Mouse (Mus musculus): ENCODE data around the gene Fibcd1. TPM values are rescaled to one million over a fixed set of nuclear protein-coding genes. Genes with fewer than 3 reads are reported as not detected.

Fibcd1 gene
- polyA plus RNA-seq, 1 experiment from 2014 or later, result 0.04 TPM

DNA sequence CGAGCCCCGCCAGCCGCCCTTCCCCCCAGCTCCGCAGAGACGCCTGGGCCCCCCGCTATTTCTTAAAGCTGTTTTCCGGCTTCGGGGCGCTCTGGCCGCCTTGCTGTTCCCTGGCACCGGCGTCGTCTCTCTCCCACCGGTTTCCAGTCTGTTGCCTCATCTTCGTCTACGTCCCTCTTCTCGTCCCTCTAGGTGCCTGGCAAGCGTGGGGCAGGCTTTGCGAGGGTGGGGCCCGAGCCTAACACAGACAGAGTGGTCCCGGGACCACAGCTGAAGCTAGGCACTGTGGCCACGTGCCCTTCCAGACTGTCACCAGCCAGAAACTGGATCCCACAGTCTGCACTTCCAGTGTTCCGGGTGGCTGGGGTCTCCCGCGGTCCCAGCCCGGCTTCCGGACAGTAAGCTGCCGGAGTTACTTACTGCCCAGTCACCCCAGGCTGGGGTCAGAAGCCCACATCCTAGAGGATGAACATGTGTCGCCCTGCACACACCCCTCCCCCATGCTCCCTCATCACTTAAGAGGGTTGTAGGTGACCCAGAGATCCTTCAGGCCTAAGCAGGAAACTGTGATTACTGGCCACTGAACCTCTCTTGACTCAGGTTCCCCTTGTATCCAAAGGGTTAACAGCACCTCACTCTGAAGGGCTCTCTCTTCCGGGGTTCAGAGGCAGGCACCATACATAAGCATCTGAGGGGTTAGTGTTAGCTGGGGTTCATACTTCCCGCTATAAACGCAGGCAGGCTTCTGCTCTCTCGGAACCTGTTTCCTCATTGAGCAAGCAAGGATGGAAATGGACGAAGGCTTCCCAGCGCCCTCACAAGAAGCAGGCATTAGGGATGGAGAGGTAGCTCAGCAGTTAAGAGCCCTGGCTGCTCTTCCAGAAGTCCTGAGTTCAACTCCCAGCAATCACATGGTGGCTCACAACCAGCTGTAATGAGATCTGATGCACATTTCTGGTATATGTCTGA is 1.2 kb upstream of the Fibcd1 start:
- 5% methylated on average over 35 of the region's 35 CpGs for WGBS (ENCODE audit: insufficient replicate concordance)
- Histone ChIP-seq H3K36me3 (ENCODE audit: control insufficient read depth, insufficient read depth) (no peaks in the 10 kb centered on the region), H3K9ac (ENCODE audit: low read depth, low read length) (no peak overlapping the region; the same call in 1 of the 2 replicates), H3K27ac (ENCODE audit: low read length) (no peak overlapping the region), H3K4me2 (ENCODE audit: low read depth, low read length) (peak overlapping the region; percentile 64), H3K4me3 (ENCODE audit: low read depth, low read length) (peak overlapping the region; percentile 48; the same call in 1 of the 2 replicates), H3K9me3 (replicated peaks; ENCODE audit: control insufficient read depth, low read length) (no peaks in the 10 kb centered on the region), H3K4me1 (ENCODE audit: control insufficient read depth, low read depth, low read length) (peaks cover 15% of the 10 kb centered on the region), H3K27me3 (ENCODE audit: control insufficient read depth, insufficient read depth, low read depth, low read length) (peaks cover 44% of the 10 kb centered on the region)
- ATAC-seq (ENCODE audit: low read depth), result no peak

DNA sequence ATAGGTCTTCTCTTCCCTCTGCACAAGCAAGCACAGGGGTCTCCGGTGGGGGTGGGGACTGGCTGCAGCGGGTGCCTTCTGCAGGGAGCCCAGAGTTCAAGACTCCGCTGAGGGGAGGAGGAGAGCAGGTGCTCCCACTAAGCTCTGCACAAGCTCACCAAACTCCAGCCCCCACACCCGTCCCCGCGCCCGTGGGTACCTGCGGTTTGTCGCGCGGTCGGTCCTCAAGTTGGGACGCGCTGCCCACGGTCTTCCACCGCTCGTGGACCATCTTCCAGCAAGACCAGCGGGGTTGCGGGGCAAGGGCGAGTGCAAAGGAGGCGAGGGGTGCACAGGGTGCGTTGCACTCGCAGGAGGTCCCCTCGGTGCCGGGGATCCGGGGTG is 301 bp downstream of the Fibcd1 start:
- H3K9ac ChIP-seq (ENCODE audit: low read depth, low read length), result no peak overlapping the region; the same call in 1 of the 2 replicates
- H3K4me3 ChIP-seq (ENCODE audit: low read depth, low read length), result peak overlapping the region; percentile 48
- peaks cover 8% of the 10 kb centered on the region for H3K4me1 ChIP-seq (ENCODE audit: control insufficient read depth, low read depth, low read length)
- no peak for ATAC-seq (ENCODE audit: low read depth)
- no peaks in the 10 kb centered on the region for H3K36me3 ChIP-seq (ENCODE audit: control insufficient read depth, insufficient read depth)
- WGBS (ENCODE audit: insufficient replicate concordance), result 3% methylated on average over 22 of the region's 26 CpGs
- H3K4me2 ChIP-seq (ENCODE audit: low read depth, low read length), result peak overlapping the region; percentile 64
- peaks cover 44% of the 10 kb centered on the region for H3K27me3 ChIP-seq (ENCODE audit: control insufficient read depth, insufficient read depth, low read depth, low read length)
- no peak overlapping the region for H3K27ac ChIP-seq (ENCODE audit: low read length)
- H3K9me3 ChIP-seq (replicated peaks; ENCODE audit: control insufficient read depth, low read length), result no peaks in the 10 kb centered on the region

DNA sequence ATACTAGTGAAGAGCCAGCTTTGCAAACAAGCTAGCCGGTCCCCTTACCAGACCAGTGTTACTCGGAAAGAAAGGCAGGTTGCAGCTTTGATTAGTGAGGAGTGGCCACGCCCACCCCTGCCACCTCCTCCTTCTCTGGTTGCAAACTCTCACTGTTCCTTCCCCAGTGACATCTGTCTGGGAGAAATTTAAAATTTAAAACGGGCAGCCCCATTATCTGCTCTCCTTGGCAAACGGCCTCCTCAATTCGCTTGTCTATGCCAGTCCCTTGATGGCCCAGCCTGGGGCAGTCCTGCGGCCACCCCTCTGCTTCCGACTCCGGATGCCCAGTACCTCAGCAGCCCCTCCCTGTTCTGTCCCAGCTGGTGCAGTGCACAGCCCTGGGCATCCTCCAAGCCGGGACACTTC is 1.1 kb downstream of the Fibcd1 start:
- WGBS (ENCODE audit: insufficient replicate concordance), result 9% methylated on average over 10 of the region's 10 CpGs
- no peak for ATAC-seq (ENCODE audit: low read depth)
- Histone ChIP-seq H3K36me3 (ENCODE audit: control insufficient read depth, insufficient read depth) (no peaks in the 10 kb centered on the region), H3K4me3 (ENCODE audit: low read depth, low read length) (no peak overlapping the region), H3K4me2 (ENCODE audit: low read depth, low read length) (no peak overlapping the region), H3K27ac (ENCODE audit: low read length) (no peak overlapping the region), H3K9ac (ENCODE audit: low read depth, low read length) (no peak overlapping the region), H3K4me1 (ENCODE audit: control insufficient read depth, low read depth, low read length) (peaks cover 8% of the 10 kb centered on the region), H3K9me3 (replicated peaks; ENCODE audit: control insufficient read depth, low read length) (no peaks in the 10 kb centered on the region), H3K27me3 (ENCODE audit: control insufficient read depth, insufficient read depth, low read depth, low read length) (peaks cover 44% of the 10 kb centered on the region)

DNA sequence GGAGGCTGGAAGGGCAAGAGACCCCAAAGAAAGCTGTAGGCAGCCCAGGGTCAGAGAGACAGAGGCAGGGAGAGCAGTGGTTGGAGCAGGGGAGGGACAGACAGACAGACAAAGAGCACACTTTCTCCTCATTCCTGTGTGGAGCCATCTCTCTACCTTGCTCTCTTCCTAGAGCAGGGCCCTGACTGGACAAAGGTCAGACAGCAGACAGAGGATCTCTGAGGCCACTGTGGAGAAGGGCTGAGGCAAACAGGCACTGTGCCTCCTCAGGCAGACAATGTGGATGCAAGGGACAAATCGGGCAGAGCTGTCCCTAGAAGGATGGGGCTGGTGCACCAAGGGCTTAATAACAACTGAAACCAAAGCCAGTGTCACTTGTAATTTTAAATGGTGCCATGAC is 6.9 kb downstream of the Fibcd1 start:
- no peak for ATAC-seq (ENCODE audit: low read depth)
- Histone ChIP-seq H3K36me3 (ENCODE audit: control insufficient read depth, insufficient read depth) (no peaks in the 10 kb centered on the region), H3K27me3 (ENCODE audit: control insufficient read depth, insufficient read depth, low read depth, low read length) (peaks cover 9% of the 10 kb centered on the region), H3K27ac (ENCODE audit: low read length) (no peak overlapping the region), H3K4me3 (ENCODE audit: low read depth, low read length) (no peak overlapping the region), H3K4me1 (ENCODE audit: control insufficient read depth, low read depth, low read length) (no peaks in the 10 kb centered on the region), H3K9ac (ENCODE audit: low read depth, low read length) (no peak overlapping the region), H3K4me2 (ENCODE audit: low read depth, low read length) (no peak overlapping the region), H3K9me3 (replicated peaks; ENCODE audit: control insufficient read depth, low read length) (no peaks in the 10 kb centered on the region)
- WGBS (ENCODE audit: insufficient replicate concordance), result 54% methylated on average over 1 of the region's 1 CpGs

DNA sequence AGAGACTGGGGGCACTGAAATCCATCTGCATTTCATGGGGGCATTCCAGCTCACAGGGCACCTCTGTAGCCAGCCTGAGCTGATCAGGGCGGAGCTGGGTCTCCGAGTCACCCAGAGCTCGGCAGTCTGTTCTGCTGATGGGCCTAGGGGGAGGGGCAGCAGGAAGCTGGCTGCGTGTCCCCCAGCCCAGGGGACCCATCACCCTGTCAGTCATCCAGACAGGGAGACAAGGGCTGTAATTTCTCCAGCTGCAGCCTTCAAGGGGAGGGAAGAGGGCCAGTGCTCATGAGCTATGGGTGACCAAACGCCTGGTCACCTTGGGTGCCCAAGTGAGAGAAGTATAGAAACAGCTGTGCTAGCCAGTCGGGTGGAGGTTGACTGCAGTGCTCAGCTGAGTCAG is 8.8 kb downstream of the Fibcd1 start:
- Histone ChIP-seq H3K4me1 (ENCODE audit: control insufficient read depth, low read depth, low read length) (no peaks in the 10 kb centered on the region), H3K9ac (ENCODE audit: low read depth, low read length) (no peak overlapping the region), H3K27me3 (ENCODE audit: control insufficient read depth, insufficient read depth, low read depth, low read length) (no peaks in the 10 kb centered on the region; the same call in 1 of the 2 replicates), H3K36me3 (ENCODE audit: control insufficient read depth, insufficient read depth) (no peaks in the 10 kb centered on the region), H3K4me2 (ENCODE audit: low read depth, low read length) (no peak overlapping the region), H3K27ac (ENCODE audit: low read length) (no peak overlapping the region), H3K9me3 (replicated peaks; ENCODE audit: control insufficient read depth, low read length) (no peaks in the 10 kb centered on the region), H3K4me3 (ENCODE audit: low read depth, low read length) (no peak overlapping the region)
- no peak for ATAC-seq (ENCODE audit: low read depth)
- WGBS (ENCODE audit: insufficient replicate concordance), result 24% methylated on average over 6 of the region's 6 CpGs

DNA sequence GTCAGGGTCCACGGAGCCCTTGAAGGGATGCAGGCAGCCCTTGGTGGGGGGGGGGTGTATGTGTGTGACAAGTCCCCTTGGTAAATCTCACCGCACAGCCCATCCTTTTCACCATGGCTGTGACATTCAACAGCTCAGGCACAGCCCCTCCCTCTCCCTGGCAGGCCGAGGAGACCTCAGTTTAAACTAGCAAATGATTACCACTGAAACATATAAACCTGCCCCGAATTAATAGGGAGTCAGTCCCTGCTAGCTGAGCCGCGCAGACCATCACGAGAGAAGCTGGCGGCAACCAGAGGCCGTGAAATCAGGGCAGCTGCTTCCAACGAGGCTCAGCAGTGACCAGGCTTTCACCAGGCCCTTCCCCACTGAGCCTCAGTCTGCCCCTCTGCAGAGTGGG is 9.7 kb downstream of the Fibcd1 start:
- Histone ChIP-seq H3K4me2 (ENCODE audit: low read depth, low read length) (no peak overlapping the region), H3K9ac (ENCODE audit: low read depth, low read length) (no peak overlapping the region), H3K4me3 (ENCODE audit: low read depth, low read length) (no peak overlapping the region), H3K9me3 (replicated peaks; ENCODE audit: control insufficient read depth, low read length) (no peaks in the 10 kb centered on the region), H3K4me1 (ENCODE audit: control insufficient read depth, low read depth, low read length) (no peaks in the 10 kb centered on the region), H3K36me3 (ENCODE audit: control insufficient read depth, insufficient read depth) (no peaks in the 10 kb centered on the region), H3K27ac (ENCODE audit: low read length) (no peak overlapping the region), H3K27me3 (ENCODE audit: control insufficient read depth, insufficient read depth, low read depth, low read length) (no peaks in the 10 kb centered on the region; the same call in 1 of the 2 replicates)
- ATAC-seq (ENCODE audit: low read depth), result no peak
- 59% methylated on average over 10 of the region's 10 CpGs for WGBS (ENCODE audit: insufficient replicate concordance)

DNA sequence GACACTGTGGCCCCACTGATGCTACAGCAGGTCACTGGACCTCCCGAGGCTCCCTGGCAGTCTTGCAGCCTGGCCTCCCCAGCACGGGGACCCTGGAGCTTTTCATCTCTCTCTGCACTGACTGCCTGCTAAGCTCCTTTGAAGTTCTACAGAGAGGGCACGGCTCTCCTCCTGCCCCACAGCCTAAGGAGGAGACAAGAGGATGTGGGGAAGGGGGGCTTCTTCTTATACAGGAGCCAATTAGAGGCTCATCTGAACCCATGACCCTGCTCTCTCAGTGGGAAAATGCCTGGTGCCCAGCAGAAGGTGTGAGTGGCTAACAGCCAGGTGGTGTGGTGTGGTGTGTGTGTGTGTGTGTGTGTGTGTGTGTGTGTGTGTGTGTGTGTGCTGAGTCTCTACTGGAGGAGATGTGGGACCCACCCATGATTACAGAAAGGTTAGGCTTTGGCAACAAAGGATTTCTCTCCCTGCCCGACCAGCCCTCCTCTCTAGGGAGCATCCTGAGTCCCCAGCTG is 17.4 kb downstream of the Fibcd1 start:
- no peaks in the 10 kb centered on the region for H3K9me3 ChIP-seq (replicated peaks; ENCODE audit: control insufficient read depth, low read length)
- no peak overlapping the region for H3K4me2 ChIP-seq (ENCODE audit: low read depth, low read length)
- no peaks in the 10 kb centered on the region for H3K36me3 ChIP-seq (ENCODE audit: control insufficient read depth, insufficient read depth)
- no peak for ATAC-seq (ENCODE audit: low read depth)
- H3K4me1 ChIP-seq (ENCODE audit: control insufficient read depth, low read depth, low read length), result peaks cover 2% of the 10 kb centered on the region
- H3K27ac ChIP-seq (ENCODE audit: low read length), result no peak overlapping the region
- no peak overlapping the region for H3K9ac ChIP-seq (ENCODE audit: low read depth, low read length)
- WGBS (ENCODE audit: insufficient replicate concordance), result 36% methylated on average over 4 of the region's 4 CpGs
- H3K27me3 ChIP-seq (ENCODE audit: control insufficient read depth, insufficient read depth, low read depth, low read length), result no peaks in the 10 kb centered on the region; the same call in 1 of the 2 replicates
- no peak overlapping the region for H3K4me3 ChIP-seq (ENCODE audit: low read depth, low read length)

DNA sequence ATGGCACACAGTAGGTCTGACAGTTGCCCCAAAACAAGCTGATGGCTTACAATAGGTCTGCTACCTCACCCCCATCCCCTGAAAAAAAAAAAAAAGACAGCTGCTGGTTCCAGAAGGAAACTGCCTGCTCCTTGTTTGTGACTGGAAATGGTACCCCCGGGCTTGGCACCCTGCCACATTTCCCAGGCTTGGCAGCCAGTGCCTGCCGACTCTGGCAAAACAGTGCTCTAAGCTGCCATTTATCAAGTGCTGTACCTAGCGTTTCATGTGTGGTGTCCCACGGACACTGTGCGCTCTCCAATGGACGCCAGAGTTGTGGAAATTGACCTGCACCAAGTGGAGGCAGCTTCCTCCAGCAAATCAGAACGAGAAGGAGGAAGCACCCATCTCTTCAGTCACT is 17.9 kb downstream of the Fibcd1 start:
- Histone ChIP-seq H3K4me3 (ENCODE audit: low read depth, low read length) (no peak overlapping the region), H3K9me3 (replicated peaks; ENCODE audit: control insufficient read depth, low read length) (no peaks in the 10 kb centered on the region), H3K4me1 (ENCODE audit: control insufficient read depth, low read depth, low read length) (peaks cover 2% of the 10 kb centered on the region), H3K4me2 (ENCODE audit: low read depth, low read length) (no peak overlapping the region), H3K9ac (ENCODE audit: low read depth, low read length) (no peak overlapping the region), H3K36me3 (ENCODE audit: control insufficient read depth, insufficient read depth) (no peaks in the 10 kb centered on the region), H3K27ac (ENCODE audit: low read length) (no peak overlapping the region), H3K27me3 (ENCODE audit: control insufficient read depth, insufficient read depth, low read depth, low read length) (peaks cover 4% of the 10 kb centered on the region)
- no peak for ATAC-seq (ENCODE audit: low read depth)
- 45% methylated on average over 7 of the region's 7 CpGs for WGBS (ENCODE audit: insufficient replicate concordance)
